Mouse (Mus musculus): ENCODE measurements around the gene Hmg20b.

Hmg20b gene

DNA sequence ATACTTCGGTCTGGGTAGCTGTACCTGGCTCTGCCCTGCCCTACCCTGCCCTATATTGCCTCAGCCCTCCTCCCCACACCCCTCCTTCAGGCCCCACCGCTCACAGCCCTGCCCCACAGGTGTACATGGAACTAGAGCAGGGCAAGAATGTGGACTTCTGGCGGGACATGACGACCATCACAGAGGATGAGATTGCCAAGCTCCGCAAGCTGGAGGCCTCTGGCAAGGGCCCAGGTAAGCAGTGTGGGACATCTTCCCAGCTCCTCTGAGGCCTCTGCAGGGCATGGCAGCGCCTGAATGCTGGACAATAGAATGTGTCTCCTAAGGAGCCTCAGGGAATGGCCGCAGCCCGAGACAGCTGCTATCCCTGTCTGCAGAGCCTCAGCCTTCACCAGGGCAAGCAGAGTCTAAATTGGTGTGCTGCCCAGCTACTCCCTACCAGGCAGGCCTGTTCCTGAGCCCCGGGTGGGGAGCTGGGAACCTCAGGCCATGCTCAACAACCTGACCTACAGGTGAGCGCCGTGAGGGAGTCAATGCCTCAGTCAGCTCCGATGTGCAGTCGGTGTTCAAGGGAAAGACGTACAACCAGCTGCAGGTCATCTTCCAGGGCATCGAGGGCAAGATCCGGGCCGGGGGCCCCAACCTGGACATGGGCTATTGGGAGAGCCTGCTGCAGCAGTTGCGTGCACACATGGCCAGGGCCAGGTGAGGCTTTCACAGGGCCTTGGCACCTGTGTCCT is 26.3 kb downstream of the Hmg20b start:
- DNase-seq: no peak

DNA sequence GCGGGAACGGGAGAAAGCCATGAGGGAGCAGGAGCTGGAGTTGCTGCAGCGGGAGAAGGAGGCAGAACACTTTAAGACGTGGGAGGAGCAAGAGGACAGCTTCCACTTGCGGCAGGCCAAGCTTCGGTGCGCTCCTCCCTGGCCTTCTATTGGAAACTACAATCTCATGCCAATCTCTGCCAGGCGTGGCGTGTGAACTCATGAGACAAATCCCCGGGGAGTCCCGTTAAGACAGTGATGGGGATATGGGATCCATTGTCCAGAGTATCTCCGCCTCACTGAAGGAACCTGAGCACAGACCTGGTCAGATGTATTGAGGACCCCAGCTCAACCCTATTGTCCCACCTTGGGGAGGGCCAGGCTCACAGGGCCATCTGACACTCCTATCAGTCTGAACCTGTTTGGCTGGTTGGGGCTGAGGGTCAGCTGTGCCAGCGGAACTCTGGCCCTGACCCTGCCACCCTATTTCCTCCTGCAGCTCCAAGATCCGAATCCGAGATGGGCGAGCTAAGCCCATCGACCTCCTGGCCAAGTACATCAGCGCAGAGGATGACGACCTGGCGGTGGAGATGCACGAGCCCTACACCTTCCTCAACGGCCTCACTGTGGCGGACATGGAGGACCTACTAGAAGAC is 27.0 kb downstream of the Hmg20b start:
- DNase-seq: no peak

DNA sequence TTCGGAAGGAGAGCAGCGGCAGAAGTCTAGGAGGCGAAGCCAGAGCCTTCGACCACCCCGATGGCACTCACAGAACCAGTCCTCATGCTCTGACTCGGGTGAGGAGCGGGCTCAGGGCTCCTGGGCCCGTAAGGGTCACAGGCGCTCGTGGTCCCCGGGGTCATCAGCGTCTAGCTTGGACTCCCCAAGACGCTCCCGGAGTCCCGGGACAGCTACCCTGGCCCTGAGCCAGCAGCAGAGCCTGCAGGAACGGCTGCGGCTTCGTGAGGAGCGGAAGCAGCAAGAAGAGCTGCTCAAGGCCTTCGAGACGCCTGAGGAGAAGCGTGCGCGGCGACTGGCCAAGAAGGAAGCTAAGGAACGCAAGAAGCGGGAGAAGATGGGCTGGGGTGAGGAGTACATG is 27.8 kb downstream of the Hmg20b start:
- no peak for DNase-seq

DNA sequence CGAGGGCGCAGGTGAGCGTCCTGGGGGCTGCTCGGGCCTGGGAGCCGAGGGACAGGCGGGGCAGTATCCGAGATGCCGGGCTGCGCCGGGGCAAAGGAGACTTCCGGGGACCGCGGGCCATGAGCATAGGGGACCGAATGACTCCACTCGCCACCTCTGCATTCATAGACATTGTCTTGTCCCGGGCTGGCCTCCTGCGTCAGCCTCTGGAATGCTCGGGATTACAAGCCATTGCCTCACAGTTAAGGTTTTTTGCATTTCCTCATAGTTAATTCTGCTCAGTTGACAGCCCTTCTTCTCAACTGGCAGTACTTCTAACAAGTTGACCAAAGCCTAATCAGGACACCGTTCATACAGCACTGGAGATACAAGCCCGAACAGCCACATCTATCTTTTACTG is 28.8 kb downstream of the Hmg20b start:
- no peak for DNase-seq

DNA sequence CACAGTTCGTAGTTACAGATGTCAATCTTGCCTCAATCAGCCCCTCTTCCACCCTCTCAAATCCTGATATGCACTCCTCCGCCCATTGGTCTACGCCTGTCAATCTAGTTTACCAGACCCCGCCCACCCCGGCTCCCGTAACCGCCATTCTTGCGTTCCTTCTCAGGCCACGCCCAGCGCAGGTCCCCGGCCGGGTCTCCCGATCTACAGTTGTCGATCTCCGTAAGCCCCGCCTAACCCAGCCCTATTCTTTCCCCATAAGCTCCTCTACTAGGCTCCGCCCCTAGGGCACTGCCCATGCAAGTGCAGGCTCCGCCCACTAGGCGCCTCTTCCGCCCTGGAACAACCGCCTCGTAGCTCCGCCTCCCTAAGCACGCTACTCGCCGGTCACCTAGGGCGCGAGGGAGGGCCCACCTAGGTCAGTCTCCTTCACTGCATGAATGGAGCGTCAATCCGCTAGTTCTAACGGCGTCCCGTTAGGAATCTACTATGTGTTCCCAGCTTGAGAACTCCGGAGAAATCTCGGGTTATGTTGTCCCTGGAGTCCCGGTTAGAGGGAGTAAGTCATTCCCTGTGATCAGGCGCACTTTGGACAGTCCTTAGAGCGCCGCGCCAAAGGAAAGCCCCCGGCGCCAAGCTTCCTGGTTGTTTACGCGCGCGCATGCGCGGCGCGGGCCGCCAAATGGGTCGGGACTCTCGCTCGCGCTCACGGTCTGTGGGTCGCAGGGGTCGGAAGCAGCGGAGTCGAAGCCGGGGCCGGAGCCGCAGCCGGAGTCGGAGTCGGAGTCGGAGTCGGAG is 29.5 kb downstream of the Hmg20b start, which contains the start of gene Cactin:
TSS of gene Cactin (plus strand) at position 554 of the 798 bp plus-strand sequence.
- peak; percentile 100 for DNase-seq

DNA sequence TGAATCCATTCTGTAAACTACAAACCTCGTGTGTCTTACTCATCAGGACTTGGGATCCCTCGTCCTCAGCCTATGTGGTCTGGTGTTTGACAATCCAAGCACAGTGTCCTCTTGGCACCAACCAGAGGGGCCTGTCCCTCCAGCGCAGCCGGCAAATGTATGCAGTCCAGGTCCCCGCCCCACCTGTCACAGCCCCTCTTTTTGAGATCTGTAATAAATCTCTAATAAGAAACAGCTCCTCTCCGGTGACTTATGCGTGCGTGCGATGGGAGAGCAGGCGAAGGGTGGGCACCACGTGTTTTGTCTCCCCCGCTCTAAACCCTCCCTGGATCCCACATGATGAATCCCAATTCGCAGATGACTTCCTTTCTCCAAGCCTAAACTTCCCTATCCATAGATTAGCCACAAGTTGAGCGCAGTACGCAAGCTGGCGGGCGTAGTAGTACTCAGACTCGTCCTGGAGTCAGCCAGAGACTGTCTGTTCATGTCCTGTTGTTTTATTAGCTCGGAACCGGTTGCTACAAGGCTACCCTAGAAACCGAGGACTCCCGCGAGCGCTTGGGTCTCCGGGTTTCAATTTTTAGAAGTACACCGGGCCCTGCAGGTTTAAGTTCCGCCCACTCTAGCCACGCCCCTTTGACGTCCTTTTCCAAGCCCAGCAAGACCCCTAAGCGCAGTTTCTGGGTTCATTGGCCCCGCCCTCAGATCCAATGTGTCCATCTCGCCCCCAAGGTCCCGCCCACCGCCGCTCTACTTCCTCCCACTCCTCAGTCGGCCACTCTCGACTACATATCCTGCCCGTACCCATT is 30.3 kb downstream of the Hmg20b start:
- peak; percentile 97 for DNase-seq

DNA sequence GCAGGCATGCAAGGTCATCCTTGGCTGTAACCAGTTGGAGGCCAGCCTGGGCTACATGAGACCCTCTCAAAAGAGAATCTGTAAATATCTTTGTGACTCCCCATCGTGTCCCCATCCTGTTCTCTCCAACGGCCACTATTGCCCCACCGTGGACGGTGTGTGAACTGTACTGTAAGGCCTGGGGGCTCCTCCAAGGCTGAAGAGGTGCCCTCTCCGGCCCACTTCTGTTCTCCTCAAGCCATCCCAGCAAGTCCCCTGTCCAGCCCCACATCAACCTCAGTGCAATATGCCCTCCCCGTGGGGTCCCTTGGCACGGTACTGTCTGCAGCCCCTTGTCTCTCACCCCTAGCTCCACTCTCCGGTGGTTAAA is 31.0 kb downstream of the Hmg20b start:
- DNase-seq: peak; percentile 43

DNA sequence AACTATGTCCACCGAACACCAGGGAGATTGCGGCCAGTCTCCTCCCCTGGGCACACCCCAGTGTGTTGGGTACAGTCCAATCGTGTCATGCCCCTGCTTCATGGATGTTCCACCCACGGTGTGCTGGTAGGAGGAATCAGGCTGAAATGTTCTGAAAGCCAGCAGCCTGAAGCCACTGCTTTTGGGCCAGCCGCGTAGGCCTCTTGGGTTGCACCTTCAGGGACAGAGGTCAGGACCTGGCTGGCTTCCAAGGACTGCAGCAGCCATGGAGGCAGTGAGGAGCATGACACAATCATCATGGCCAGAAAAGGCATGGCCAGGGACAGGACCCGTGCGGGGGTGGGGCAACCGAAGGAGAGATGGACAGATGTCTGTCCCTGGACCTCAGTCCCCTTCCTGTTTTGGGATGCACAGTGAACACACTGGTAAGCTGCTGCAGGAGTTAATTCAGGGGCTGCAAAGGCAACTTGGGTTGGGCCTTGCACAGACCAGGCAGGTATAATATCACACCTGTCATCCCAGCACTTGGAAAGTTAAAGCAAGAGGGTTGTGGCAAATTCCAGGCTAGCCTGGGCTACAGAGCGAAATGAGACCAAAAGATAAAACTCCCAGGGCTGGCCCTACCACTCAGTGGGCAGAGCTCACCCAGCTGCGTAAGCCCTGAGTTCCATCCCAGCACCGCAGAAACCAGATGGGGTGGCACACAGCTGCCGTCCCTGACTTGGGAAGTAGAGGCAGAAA is 31.5 kb downstream of the Hmg20b start:
- DNase-seq: no peak

DNA sequence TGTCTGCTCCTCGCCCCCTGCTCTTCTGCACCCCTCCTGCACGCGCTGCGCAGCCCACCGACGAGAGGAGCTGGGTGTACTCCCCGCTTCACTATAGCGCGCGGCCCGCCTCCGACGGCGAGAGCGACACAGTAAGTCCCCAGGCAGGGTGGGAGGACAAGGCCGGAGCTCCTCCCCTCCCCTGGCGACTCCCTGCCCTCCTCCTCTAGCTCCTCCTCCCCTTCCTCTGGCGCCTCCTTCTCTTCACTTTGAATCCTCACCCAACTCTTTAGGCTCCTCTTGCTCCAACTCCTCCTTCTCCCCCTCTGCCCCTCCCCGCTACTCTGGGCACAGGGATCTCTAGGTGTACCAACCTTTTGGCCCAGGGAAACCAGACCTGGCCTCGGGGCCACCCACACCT is 33.0 kb downstream of the Hmg20b start:
- peak; percentile 59 for DNase-seq

DNA sequence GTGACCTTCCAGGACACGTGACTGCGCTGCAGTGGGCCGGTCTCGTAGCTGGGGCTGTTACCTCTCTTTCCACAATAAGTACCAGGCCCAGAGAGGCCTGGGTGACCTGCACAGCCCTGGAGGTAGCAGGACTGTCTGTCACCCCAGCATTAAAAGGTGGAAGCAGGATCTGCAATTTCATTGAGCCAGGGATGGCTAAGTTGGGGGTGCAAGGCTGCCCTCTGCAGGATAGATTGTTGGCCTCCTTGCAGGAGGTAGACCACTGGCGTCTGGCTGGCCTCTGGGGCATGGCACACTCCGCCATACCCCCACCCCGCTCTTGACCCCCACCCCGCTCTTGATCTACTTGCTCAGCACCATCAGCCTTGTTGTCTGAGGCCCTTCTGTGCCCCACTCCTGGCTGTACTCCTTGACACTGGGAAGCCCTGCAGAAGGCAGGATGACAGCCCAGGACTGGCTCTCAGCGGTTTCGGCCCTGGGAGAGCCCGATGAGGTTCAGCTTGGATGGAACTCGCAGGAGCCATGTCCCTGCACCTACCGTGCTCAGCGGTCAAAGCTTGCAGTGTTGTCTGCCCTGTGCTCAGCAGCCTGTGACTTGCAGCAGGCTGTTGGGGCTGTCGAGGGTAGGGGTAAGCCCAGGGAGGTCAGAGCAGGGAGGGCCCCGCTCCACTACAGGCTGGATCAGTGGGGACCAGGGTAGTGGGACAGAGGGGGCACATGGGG is 33.8 kb downstream of the Hmg20b start:
- peak; percentile 62 for DNase-seq

DNA sequence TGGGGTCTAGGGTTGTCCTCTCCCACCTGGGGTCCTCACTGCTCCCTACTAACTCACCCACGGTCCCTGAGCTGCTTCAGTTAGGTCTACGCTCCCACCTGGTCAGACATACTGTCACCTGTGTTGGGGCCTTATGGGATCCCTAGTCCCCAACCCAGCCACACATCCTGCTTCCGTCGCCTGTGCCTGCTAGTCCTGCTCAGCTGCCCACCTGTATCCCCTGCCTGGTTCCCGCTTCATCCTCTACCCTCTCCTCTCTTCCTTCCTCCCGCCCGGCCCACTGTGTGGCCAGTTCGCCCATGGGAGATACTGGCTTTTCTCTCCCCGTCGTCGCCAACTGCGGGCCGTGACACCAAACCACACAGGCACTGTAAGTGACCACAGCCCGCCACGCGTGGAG is 34.7 kb downstream of the Hmg20b start:
- DNase-seq: no peak

DNA sequence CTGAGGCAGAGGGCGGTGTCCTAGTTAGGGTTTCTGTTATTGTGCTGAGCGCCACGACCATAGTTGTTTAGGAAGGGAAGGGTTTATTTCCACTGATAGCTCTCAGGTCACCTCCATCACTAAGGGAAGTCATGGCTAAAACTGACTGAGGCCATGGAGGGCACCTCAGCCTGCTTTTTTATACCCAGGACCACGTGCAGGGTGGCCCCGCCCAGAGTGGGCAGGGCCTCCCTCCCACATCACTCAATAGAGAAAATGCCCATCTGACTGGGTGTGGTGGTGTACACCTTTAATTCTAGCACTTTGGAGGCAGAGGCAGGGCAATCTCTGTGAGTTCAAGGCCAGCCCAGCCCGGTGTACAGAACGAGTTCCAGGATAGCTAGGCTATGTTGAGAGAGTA is 36.1 kb downstream of the Hmg20b start:
- no peak for DNase-seq

DNA sequence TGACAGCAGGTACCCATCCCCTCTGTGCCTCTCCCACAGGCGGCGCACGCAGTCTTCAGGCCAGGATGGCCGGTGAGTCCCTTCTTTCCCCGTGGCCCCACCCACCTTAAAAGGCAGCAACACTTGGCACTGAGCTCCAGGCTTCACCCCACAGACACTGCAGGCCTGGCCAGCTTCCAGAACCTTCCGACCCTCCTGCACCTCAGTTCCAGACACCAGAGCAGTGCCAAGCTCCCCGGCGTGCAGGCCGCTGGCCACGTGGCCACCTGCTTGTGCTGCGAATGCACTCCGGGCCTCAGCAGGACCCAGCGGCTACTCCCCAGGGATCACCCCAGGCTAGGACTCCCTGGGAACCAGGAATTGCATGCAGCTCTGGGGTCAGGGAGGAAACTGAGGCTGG is 36.7 kb downstream of the Hmg20b start:
- no peak for DNase-seq

DNA sequence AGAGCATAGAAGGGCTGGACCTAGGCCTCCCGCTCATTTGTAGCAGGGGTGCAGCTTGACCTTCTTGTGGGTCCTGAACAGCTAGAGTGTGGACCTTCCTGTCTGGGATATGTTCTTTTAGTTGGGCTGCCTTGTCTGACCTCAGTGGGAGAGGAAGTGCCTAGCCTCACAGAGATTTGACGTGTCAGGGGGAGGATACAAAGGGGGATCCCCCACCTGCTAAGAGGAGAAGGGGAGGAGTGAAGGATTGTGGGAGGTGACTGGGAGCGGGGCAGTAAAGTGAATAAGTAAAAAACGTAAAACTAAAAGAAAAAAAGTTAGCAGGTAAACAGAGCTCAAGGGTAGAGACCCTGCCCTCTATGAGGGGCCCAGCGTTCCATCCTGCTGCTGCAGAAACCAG is 40.7 kb downstream of the Hmg20b start:
- no peak for DNase-seq

DNA sequence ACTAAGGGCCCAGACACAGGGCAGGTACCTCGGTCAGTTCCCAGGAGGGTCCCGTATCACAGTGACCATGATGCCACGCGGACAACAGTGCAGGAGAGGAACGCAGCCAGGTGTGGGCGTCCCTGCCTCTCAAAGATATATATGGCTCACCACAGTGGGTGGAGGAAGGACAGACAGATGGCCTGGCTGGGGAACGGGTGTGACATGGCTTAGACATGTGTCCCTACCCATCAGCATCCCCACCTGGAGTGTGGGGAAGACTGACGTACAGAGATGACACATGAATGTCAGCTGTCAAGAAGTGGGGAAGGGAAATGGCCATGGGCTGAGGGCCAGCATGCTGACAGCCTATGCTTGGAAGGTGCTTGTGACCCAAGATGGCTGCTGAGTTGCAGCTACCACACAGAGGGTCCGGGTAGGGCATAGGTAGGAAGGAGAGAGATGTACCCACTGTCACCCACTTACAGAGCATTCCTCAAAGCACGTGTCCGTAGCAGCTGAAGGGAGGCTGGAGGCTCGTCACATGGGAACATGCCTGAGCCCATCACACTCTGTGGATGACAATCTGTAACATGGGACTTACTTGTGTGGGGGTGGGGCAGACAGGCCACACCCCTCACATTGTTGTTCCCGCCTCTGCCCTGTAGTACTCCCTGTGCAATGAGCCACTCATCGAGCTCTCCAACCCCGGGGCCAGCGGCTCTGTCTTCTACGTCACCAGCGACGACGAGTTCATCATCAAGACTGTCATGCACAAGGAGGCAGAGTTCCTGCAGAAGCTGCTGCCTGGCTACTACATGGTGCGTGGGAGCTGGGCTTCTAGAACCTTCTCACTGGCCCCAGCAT is 43.2 kb downstream of the Hmg20b start:
- DNase-seq: no peak

DNA sequence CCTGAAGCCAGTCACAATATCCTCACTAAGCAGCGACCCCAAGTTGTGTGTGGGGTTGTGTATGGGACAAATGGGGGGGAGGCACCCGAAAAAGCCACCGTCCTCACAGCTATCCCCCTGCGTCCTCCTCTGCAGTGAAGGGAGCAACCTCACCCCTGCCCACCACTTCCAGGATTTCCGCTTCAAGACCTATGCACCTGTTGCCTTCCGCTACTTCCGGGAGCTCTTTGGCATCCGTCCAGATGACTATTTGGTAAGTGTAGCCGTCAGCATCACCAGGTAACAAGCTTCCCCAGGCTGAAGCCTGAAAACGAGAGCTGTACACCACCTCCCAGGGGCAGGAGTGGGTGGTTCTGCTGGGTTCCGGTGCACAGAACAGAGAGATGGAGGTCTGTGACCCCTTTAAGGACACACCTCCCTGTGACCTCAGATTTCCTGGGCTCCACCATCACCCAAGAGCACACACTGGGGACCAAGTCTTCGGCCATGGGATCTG is 44.1 kb downstream of the Hmg20b start:
- DNase-seq: no peak

DNA sequence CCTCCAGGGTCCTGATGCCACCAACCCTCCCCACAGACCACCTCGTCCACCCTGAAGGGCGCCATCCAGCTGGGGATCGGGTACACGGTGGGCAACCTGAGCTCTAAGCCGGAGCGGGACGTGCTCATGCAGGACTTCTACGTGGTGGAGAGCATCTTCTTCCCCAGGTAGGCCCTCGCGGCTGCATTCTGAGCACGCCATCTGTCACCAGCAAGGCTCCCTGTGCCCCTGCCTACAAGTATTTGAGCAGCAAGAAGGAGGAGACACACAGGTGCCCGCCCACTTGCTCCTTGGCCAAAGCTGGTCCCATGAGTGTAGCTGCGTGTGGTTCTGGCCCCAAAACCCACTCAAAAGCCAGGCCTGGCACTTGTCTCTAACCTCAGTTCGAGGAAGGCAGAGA is 44.6 kb downstream of the Hmg20b start:
- no peak for DNase-seq

DNA sequence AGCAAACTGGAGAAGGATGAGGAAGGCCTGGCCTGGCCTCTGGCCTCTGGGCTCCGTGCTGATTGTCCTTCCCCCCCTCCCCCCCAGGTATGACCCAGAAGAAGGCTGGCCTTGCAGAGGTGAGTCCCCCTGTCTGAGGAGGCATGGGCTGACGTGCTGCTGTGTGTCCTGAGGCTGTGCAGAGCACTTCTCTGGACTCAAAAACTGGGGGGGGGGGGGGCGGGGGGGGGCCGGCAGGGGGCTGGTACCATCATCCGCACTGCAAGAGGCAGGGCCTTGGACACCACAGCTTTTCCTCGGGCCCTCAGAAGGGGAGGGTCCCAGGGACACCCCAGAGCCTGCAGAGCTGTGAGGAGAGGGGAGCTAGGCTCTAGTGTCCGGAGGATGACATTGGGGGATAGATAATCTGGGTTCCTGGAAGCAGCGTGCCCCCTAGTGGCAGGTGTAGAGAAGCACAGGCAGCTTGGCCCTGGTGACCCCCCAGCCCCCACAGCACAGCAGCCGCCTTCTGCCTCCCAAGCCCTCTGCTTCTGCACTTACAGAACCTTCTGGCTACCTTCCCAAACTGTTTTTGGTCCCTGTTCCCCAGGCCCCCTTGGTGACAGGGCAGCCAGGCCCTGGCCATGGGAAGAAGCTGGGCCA is 45.6 kb downstream of the Hmg20b start:
- DNase-seq: peak; percentile 77

DNA sequence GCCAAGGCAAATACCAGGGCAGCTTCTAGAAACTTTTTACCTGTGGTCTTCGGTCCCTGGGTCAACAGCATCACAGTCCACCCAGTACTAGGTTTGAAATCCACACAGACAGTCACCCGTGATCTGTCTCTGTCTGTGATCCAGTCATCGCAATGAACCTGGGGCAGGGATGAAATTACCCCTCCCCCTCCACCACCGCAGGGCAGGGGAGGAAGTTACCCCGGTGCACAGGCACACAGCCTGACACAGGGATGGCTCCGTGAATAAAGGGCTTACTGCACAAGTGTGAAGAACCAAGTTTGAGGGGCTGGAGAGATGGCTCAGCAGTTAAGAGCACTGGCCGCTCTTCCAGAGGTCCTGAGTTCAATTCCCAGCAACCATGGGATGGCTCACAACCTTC is 46.5 kb downstream of the Hmg20b start:
- DNase-seq: peak; percentile 82

DNA sequence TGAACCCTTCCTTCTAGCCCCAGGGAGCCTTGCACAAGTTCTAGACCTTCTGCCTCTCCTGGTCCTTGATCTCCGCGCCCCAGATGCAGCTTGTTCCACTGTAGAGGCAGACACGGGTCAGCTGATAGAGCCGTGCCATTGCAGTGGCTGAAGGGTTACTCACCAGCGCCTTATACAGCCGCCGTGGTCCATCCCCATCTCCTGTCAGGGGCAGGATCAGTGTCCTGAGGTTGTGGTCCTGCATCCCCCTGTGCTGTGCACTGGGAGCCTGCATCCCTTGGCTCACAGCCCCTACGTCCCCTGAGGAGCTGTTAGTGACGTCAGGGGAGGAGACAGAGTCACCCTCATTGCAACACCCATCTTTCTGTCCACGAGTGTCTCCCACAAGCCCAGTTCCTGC is 47.0 kb downstream of the Hmg20b start:
- no peak for DNase-seq

Data from thymus, postnatal 14 days (tissue).